Mouse (Mus musculus) G1E (cell line): ENCODE results near the gene Stk19.
"Not testable (repeated sequence)": the region's sequence is repeated elsewhere in the genome, so short reads cannot be mapped to it uniquely, and the experiment has no call there.

ENCODE experiments used
- CTCF ChIP-seq: IDR thresholded peaks from 2 replicates; pipeline ENCODE4 v1.5.1; 2012; ENCODE audit warnings: low read depth, low read length, inconsistent platforms, mixed read lengths
- GATA2 ChIP-seq: IDR thresholded peaks from 2 replicates; pipeline ENCODE4 v1.6.1; 2012; ENCODE audit warnings: low read depth, low read length, inconsistent platforms, borderline replicate concordance
- TAL1 ChIP-seq: conservative IDR thresholded peaks from 2 replicates; pipeline ENCODE4 v1.6.1; 2012; ENCODE audit warnings: low read depth, low read length, inconsistent platforms, mixed read lengths

DNA sequence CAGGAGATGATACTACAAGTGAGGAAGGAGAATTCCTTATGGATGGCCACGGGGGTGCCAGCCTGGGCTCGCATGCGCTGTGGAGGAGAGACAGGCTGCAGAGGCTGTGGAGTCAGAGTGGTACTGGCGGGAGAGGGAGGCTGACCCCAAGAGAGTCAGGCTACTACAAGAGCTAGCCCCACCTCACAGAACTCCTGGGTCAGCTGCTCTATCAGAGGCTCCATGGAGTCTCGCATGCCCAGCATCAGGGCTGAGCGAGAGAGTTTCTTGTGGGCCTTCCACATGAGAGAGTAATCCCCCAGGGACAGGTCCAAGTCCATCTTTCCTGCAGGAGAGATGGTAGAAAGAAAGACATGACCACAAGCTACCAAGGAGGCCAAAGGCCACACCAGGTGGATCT lies 33.4 kb downstream of the Stk19 start:
- not testable (repeated sequence) for TF ChIP-seq CTCF, TAL1, GATA2
